Mouse (Mus musculus) thymus, postnatal 10 days (tissue): ENCODE results near the gene Olfr9.
"Not testable (repeated sequence)": the region's sequence is repeated elsewhere in the genome, so short reads cannot be mapped to it uniquely, and the experiment has no call there.

Source experiments
- DNase-seq, 2 experiments: peaks; one replicate each; pipeline ENCODE4 v3.0.0; 2021; ENCODE audit warnings: low spot score in 2 of 2

Olfr9 gene

DNA sequence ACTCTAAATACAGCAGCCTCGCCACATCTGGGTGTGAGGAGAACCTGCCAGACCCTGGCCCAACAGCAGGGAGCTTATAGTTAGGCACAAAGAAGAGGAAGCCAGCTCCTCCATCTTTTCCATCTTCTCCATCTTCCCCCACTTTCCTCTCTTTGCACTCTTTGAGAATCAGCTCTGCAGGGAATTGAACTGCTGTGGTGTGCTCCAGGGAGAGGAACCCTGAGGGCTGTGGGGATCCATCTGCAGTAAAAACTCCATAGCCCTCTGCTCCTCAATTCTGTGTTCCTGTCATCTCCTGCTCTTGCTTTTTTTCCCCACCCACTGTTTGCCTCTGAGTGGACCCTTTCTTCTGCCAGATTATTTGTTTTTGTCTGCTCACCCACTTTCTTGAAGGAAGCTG is at the start of gene Olfr9:
TSS of gene Olfr9 (plus strand) at position 301 of the 400 bp plus-strand sequence.
- not testable (repeated sequence) for DNase-seq

DNA sequence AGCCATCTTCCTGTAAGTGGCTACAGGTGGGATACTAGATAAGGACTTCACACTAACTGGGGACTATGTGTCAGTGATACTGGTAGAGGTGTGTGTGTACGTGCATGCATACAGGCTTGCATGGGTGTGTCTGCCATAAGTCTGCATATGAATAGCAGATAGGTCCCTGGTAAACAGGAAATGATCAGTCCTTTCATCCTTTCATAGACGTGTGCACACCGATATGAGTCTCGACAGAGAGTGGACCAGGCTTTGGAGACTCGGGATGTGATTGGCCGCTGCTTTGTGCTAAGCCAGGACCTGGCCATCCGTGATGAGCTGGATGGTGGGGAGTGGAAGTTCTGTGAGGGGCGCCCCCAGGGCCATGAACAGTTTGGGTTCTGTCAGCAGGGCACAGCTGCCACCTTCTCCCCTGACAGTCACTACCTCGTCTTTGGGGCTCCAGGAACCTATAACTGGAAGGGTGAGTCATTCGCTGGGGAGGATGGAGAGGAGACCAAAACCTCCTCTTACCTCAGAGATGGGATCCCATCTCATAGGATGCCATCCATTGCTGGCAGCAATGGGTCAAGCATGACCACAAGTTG is 48.7 kb upstream of the Olfr9 start:
- DNase-seq, result no peak

DNA sequence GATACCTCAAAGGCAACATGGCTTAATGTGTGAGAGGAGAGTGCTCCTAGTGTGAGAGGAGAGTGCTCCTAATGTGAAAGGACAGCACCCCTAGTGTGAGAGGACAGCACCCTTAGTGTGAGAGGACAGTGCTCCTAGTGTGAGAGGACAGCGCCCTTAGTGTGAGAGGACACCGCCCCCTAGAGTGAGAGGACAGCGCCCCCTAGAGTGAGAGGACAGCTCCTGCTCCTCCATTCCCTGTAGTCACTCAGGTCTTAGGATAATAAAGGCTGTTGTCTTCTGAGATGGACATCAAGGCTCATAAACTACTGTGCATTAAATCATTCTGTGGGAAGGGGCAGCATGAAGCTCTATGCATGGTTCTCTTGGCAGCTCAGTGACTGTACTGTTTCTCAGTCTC is 43.6 kb upstream of the Olfr9 start:
- DNase-seq, result peak in 1 of 2 experiments; percentile 32

DNA sequence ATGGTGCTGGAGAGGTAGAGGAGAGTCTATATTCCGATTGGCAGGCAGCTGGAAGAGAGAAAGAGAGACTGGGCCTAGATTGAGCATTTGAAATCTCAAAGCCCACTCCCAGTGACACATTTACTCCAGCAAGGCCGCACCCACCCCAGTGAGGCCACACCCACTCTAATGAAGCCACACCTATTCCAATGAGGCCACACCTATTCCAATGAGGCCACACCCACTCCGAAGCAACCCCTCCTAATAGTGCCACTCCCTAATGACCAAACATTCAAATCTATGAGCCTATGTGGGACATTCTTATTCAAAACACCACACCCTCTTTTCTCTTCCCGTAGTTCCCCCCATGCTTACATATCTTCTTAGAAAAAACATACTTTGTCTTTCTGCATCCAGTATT is 41.7 kb upstream of the Olfr9 start:
- DNase-seq, result no peak

DNA sequence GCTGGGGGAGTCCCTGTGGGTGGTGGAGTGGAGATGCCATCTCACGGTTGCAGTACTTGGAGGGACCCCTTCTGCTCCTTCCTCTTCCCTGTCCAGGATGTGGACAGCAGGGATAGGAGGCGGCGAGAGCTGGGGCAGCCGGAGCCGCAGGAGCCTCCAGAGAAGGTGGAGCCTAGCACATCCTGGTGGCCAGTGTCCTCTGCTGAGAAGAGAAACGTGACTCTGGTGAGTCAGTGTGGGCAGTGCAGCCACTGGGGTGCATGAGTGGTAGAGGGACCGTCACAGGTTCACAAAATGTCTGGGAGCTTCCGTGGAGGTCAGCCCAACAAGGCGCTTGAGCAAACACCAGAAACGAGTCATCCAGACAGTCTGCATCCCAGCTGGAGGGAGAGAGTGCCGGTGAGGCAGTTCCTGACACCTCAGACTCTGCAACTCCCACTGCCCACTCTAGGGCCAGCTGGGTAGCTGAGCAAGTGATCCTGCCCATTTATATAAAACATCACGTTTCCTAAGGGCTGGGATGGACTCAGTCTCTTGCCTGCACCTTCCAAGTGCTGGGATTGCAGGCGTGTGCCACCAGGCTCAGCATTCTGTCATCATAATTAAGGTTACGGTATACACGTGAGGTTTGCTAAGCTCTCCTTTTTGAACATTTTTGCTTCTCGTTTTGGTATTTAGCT is 38.9 kb upstream of the Olfr9 start:
- no peak for DNase-seq

DNA sequence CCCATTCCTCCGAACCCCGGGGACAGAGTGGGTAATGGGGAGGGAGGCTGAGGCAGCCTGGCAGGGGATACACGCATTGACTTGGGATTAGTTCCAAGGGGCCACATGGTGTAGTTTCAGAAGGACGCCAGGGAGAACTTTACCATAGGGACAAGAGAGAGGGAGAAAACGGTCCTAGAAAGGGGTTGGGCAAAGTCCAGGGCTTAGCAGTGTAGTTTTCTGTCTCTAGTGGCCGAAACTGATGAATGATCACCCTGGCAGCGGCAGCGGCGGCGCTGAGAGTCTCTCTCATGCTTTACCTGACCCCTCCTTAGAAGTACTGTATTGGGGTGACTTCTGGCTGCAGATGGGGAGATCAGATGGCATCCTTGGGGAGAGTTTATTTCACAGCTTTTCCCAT is 30.9 kb upstream of the Olfr9 start:
- DNase-seq, result no peak

DNA sequence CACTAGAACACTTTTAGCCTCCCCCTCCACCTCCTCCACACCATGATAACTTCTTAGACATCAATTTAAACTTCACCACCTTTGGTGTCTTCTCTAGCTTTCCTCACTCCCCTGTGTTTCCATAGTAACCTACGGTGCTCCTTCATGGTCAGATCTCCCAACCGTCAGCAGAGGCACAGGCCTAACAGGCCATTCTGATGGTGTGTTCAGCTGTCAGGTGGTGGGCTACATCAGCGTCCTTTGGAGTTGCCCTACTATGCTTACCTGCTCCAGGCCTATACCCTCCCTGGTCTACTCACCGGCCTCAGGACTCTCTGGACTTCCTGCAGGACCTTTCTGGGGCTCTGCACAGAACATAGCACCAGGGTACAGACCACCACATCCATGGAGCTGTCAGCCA is 29.1 kb upstream of the Olfr9 start:
- DNase-seq, result no peak

DNA sequence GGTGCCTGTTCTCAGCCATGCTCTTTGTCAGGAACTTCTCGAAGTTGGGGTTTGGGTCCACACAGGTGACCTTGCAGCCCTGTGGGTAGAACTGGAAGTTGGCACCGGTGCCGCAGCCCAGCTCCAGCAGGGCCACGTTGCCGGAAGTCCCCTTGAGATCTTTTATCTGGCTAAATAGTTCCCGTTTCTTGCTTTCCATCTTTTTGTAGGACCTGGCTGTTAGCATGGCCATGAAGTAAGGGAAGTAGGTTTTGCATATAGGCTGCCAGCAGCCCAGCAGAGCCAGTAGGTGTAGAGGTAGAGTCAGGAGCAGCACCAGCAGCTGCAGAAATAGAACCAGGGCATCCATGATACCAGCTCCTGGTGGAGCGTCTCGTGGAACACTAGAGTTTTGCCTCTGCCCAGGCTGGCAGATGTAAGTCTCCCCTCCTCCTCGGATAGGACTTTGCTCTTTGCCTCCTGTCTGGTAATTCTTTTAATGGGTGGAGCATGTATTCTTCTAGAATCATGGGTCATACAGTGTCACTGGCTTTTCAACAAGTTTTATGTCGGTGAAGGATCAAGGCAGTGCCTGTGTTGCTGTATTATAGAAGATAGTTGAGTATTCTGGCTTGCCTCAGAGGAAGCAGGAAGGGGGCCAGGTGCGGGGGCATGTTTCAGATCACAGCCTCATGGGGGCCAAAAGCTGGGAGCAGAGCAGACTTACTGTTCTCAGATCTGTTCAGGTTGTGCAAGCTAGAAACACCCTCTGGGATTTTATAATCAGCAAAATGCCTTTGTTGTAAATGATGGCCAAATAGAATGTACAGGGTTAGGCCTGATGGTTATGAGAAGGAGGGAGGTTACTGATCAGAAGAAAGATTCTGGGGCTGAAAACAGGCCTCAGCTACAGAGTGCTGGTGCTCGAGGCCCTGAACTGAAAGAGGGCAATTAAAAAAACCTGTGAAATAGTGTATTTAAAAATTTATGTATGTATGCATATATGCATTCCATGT is 28.3 kb upstream of the Olfr9 start, which contains the start of gene Mettl7b:
TSS of gene Mettl7b (minus strand) at position 399 of the 995 bp plus-strand sequence.
- peak; percentile 80 for DNase-seq

DNA sequence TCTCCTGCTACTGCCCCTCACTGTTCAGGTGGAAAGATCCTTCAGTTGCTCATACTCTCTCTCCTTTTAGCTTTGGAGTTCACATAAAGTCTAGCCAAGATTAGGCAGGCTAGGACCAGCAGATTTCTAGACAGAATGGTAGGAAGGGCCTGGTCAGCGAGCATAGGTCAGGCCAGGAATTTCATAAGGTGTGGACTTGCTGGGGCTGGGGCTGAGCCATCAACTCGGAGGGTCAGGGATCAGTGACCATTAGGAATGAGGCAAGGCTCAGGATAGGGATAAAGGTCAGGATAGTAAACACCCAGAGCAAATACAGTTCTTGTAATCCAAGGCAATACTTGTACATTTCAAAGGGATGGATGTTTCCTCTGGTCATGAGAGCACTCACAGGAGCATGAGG is 24.3 kb upstream of the Olfr9 start:
- no peak for DNase-seq

DNA sequence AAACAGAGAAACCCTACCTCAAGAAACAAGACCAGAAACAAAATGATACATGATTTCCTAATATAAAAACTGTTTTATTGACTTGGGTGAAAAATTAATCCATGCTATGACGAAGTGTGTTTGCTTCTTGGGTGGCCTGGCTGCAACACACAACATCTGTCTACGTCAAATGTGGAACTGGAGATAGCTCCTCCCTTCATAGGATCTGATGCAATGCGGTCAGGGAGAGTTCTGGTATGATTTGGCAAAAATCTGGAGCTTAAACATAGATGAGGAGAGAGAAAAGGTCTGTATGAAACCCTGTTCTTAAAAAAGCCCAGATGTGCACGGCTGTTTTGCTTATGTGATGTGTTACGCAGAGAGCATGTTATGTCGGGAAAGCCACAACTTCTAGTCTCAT is 23.4 kb upstream of the Olfr9 start:
- DNase-seq, result no peak

DNA sequence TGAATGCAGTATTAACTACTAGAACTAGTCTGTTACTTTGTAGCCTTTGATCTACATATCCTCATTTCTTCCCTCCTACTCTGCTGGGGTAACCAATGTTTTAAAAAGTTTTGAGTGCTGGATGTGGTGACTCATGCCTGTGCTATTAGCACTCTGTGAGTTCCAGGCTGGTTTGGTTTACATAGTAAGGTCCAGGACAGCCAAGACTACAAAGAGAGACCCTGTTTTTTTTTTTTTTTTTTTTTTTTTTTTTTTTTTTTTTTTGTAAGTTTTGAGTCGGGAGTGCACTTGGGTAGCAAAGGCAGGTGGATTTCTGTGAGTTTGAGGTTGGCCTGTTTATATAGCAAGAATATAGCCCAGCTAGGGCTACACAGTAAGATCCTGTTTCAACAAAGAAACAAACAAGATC is 20.9 kb upstream of the Olfr9 start:
- no peak for DNase-seq

DNA sequence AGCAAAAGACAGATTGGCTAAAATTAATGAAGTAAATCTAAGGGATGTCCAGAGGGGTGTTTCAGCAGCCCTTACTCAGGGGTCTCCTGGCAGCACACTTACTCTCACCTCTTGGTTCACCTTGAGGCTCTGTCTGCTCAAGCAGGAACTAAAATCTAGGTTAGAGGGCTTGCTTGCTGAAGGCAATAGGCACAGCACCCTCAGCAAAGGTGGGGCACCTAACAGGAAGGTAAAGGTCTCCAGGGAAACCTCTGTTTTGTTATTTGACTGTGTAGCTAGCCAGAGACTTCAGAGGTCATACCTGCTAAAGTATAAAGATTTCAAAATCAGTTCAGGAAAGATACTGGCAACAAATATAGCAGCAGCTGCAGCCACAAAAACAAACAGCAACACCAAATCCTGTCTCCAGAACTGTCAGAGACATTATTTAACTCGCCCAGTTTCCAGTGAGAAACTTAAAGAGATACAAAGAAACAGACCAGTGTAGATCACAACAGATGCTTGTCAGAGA is 18.4 kb upstream of the Olfr9 start:
- DNase-seq, result no peak

DNA sequence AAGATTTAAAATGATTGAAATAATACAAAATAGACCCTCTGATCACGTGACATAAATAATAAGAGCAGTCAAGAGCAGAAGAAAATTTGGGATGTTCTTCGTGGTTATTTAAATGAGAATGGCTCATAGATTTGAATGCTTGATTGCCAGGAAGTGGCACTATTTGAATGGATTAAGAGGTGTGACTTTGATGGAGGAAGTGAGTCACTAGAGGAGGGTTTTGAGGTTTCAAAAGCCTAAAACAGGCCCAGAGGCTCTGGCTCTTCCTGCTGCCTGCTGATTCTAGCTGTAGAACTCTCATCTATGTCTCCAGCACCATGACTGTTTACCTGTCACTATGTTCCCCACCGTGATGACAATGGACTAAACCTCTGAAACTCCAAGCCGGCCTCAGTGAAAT is 16.4 kb upstream of the Olfr9 start:
- no peak for DNase-seq

DNA sequence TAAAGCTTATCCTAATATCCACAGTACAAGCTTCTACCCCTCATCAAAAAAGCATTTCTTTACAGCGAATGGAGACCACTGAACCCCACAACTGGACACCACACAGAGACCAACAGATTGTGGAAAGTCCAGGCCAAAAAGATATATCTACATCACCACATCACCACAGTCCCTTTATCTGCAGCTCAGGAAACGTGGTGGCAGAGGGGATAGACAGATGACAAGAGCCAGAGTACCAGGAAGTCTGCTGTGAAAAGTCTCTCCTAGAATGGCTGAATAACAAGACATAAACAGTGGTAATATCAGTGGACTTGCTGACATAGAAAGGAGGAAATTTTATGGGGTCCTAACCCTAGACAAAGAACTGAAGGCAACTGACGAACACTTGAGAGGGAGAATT is 12.8 kb upstream of the Olfr9 start:
- DNase-seq, result no peak

DNA sequence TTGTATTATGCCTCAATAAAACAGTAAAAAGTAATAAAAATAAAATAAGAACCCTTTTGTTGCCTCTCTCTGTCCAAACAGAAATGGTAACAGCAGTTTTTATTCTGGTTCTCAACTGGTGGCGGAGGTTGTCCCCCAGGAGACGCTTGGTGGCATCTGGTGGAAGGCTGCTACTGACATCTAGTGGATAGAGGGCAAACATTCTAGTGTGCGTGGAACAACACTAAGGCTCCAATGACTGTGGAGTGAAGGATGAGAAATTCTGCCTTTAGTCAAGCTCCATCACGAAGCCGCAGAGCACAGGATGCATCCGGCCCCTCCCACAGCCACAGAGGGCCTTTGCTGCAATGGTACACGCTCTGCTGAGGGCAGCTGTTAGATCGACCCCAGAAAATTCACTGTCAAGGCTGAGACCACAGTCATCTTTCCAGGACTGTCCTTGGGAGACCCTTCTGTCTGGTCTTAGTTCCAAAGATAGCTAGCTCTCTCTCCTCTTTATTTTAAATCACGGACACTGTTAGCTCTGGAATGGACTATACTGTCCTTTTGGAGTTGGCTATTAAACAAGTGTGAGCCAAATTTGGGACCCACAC is 11.6 kb upstream of the Olfr9 start:
- DNase-seq, result peak; percentile 55 to 66

DNA sequence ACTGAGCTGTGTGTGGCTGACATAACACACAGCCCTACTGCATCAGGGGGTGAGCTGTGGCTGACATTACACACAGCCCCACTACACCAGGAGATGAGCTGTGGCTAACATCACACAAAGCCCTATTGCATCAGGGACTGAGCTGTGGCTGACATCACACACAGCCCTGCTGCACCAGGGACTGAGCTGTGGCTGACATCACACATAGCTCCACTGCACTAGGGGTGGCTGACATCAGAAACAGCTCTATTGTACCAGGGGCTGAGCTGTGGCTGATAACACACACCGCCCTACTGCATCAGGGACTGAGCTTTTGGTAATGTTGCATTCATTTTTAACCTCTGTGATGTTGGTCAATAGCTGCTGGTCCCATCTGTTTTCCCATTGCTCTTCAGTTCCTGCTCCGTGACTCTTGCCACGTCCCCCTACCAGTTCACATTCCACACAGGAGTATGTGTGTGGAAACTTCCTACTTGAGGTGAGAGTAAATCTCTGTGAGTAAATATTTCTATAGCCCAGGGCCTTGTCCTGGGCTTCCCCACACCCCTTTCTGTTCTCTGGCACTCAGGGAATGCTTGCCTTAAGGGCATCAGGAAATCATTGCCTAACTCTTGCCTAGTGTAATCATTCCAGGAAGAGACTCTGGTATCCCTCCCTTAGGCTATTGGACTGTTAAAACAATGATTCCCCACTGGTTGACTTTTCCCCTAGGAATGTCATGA is 8.4 kb upstream of the Olfr9 start:
- no peak for DNase-seq

DNA sequence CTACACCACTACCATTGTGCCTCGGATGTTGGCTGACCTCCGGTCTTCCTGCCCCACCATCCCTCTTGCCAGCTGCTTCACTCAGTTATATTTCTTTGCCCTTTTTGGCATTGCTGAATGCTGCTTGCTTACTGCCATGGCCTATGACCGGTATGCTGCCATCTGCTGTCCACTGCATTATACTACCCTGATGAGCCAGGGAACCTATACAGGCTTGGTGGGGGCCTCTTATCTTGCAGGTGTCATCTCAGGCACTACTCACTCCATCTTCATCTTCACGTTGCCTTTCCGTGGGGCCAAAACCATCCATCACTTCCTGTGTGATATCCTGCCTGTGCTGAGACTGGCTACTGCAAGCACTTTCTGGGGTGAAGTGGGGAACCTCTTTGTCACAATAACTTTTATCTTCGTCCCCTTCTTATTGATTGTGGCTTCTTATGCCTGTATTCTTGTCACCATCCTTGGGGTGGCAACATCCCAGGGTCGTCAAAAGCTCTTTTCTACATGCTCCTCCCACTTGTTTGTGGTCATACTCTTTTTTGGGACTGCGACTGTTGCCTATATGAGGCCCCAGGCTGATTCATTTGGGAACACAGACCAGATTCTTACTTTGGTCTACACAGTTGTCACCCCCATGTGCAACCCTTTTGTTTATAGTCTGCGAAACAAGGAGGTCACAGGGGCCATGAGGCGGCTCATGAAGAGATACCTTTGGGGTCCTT is 1.1 kb downstream of the Olfr9 start:
- DNase-seq, result peak in 1 of 2 experiments; percentile 12

DNA sequence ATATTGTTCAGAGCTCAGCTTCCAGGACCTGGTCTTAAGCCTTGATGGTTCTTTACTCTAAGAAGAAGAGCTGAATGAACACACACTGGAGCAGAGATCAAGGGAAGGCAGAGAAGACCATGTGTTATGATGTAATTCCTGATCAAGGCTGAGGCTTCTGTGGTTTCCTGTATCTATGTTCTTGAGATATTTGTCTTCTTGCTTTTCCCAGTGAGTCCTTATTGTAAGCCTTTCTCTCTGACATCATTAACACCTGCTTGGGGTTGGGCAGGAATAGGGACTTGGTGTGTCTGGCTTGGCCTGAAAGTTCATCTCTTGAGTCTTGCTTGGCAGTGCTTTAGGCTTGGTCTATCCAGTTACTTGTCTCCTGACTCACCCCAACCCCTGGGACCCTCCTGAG is 1.8 kb downstream of the Olfr9 start:
- peak; percentile 20 to 37 for DNase-seq

DNA sequence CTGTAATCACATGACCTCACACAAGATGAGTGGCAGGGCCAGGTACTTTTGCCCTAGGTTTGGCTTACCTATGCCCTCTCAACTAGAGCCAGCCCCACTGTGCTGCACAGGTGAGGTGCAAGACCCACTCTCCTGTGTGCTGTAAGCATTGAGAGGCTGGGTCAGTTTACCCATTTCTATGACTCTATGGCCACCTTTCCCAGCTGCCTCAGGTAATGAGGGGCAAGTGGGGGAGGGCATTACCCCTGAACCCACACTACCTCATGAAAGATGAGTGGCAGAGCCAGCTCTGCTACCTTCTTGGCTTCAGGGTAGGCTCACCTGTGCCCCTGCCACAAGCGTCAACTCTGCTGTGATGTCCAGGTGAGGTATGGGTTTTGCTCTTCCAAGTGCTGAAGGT is 6.6 kb downstream of the Olfr9 start:
- no peak for DNase-seq

DNA sequence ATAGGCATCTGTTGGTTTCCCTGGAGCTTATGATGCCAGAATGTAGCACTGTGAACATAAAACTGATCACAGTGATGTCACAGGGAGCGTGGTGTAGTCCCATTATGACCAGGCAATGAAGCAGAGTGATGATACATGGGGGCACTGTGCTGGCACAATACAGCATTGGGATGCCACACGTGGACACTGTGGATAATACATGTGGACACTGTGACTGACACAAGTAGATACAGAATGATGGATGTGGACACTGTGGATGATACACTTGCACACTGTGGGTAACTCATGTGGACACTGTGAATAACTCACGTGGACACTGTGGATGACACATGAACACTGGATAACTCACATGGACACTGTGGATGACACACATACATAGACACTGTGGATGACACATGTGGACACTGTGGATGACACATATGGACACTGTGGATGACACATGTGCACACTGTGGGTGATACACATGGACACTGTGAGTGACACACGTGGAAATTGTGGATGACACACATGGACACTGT is 7.4 kb downstream of the Olfr9 start:
- no peak for DNase-seq
